Mouse (Mus musculus): ENCODE measurements at regions not wholly inside any gene's neighbourhood (a gene's known extent, or its start where the extent isn't known, plus 50 kb on each side); places are given as distances from the start of the nearest gene placed in this dataset.

- no peak for TF ChIP-seq CTCF (IDR thresholded peaks at IDR 0.05; ENCODE audit: control insufficient read depth, insufficient read depth, low read length)
- no peak for TF ChIP-seq POLR2A (IDR thresholded peaks at IDR 0.05; ENCODE audit: borderline replicate concordance, control insufficient read depth, low read depth, low read length)
Observed at GRCm38 (mm10) chr4:106133746-106134730, 182.0 kb upstream of the Usp24 start.
